Mouse (Mus musculus) 3T3-L1 (cell line): ENCODE data around the gene Rag1.

ENCODE experiments used
- DNase-seq: peaks from one replicate; pipeline ENCODE4 v3.0.0-alpha.2; 2015; ENCODE audit warnings: low read depth, low spot score

The Rag1 gene

GRCm38 (mm10) chr2:101638979-101639839 is 10.1 kb downstream of the Rag1 start:
- no peak for DNase-seq

- DNase-seq = peak; percentile 99
These were observed 20.7 kb downstream of the Rag1 start for GRCm38 (mm10) chr2:101628297-101629236.

GRCm38 (mm10) chr2:101627227-101627626 is 22.1 kb downstream of the Rag1 start:
- no peak for DNase-seq

- no peak for DNase-seq
These were observed 24.8 kb downstream of the Rag1 start, which contains the start of gene Rag2 for GRCm38 (mm10) chr2:101624526-101624925. TSS of gene Rag2 (plus strand) at chr2:101624718.

GRCm38 (mm10) chr2:101624011-101624410 is 25.3 kb downstream of the Rag1 start:
- no peak for DNase-seq

GRCm38 (mm10) chr2:101623042-101623441 is 26.3 kb downstream of the Rag1 start:
- no peak for DNase-seq

- no peak for DNase-seq
These were observed 27.7 kb downstream of the Rag1 start for GRCm38 (mm10) chr2:101621611-101622010.

- DNase-seq = no peak
These were observed 28.4 kb downstream of the Rag1 start for GRCm38 (mm10) chr2:101620899-101621298.

- DNase-seq = no peak
These were observed 30.9 kb downstream of the Rag1 start for GRCm38 (mm10) chr2:101618373-101618772.

- DNase-seq = no peak
These were observed 33.6 kb downstream of the Rag1 start for GRCm38 (mm10) chr2:101615464-101616305.

GRCm38 (mm10) chr2:101610861-101611260 is 38.4 kb downstream of the Rag1 start:
- no peak for DNase-seq

- DNase-seq = no peak
These were observed 40.9 kb downstream of the Rag1 start for GRCm38 (mm10) chr2:101608232-101608894.

- peak; percentile 16 for DNase-seq
These were observed 46.2 kb downstream of the Rag1 start for GRCm38 (mm10) chr2:101603099-101603498.

- DNase-seq = no peak
These were observed 48.6 kb downstream of the Rag1 start for GRCm38 (mm10) chr2:101600703-101601102.

GRCm38 (mm10) chr2:101598190-101599181 is 50.8 kb downstream of the Rag1 start:
- no peak for DNase-seq

GRCm38 (mm10) chr2:101597186-101597585 is 52.1 kb downstream of the Rag1 start:
- DNase-seq = no peak

- DNase-seq = no peak
These were observed 54.6 kb downstream of the Rag1 start for GRCm38 (mm10) chr2:101594681-101595080.

- DNase-seq = no peak
These were observed 56.4 kb downstream of the Rag1 start for GRCm38 (mm10) chr2:101592886-101593285.

GRCm38 (mm10) chr2:101592023-101592841 is 57.1 kb downstream of the Rag1 start:
- peak; percentile 11 for DNase-seq
